Mouse (Mus musculus) liver, embryonic 15.5 days (tissue): ENCODE results near the gene Alox12. TPM values are rescaled to one million over a fixed set of nuclear protein-coding genes. Genes with fewer than 3 reads are reported as not detected.
A peak's percentile ranks its signal among the peaks of the same experiment; 100 is the strongest.

Source experiments
- ATAC-seq: fragments of 200-750 bp; cut with Nextera tagmentation; 2 replicates; pipeline ENCODE4 v1.8.0; 2017; ENCODE audit warnings: moderate number of reproducible peaks, mild to moderate bottlenecking, moderate library complexity; ENCODE audit not compliant: insufficient read depth
- H3K27ac ChIP-seq: fragments of 300-500 bp; sonication (generic); replicated peaks from 2 replicates; pipeline ENCODE4 v1.5.1; 2015; ENCODE audit warnings: mild to moderate bottlenecking, inconsistent platforms
- H3K27me3 ChIP-seq: fragments of 300-500 bp; sonication (generic); 2 replicates; pipeline ENCODE4 v1.6.1; 2015; ENCODE audit warnings: mild to moderate bottlenecking, inconsistent platforms
- H3K36me3 ChIP-seq: fragments of 300-500 bp; sonication (generic); replicated peaks from 2 replicates; pipeline ENCODE4 v1.6.1; 2015; ENCODE audit warnings: moderate library complexity, mild to moderate bottlenecking, inconsistent platforms
- H3K4me1 ChIP-seq: fragments of 300-500 bp; sonication (generic); replicated peaks from 2 replicates; pipeline ENCODE4 v1.6.1; 2015; ENCODE audit warnings: inconsistent platforms
- H3K4me2 ChIP-seq: fragments of 300-500 bp; sonication (generic); 2 replicates; pipeline ENCODE4 v1.6.1; 2015; ENCODE audit warnings: moderate library complexity, mild to moderate bottlenecking, inconsistent platforms
- H3K4me3 ChIP-seq: fragments of 300-500 bp; sonication (generic); replicated peaks from 2 replicates; pipeline ENCODE4 v1.5.1; 2015; ENCODE audit warnings: mild to moderate bottlenecking, inconsistent platforms
- H3K9ac ChIP-seq: fragments of 300-500 bp; sonication (generic); 2 replicates; pipeline ENCODE4 v1.6.1; 2015; ENCODE audit warnings: moderate library complexity, mild to moderate bottlenecking, inconsistent platforms
- H3K9me3 ChIP-seq: fragments of 300-500 bp; sonication (generic); replicated peaks from 2 replicates; pipeline ENCODE4 v1.6.1; 2016; ENCODE audit warnings: inconsistent platforms
- WGBS: fragments of 180-500 bp; shearing (Covaris S2); methylation state at CpG from one replicate; pipeline ENCODE4 v1.1.7; 2015; ENCODE audit warnings: mixed read lengths; ENCODE audit not compliant: insufficient replicate concordance; 5-methylcytosine and 5-hydroxymethylcytosine counted together
- polyA plus RNA-seq: library from polyadenylated mRNA; unstranded; fragments of >200 nt; fragmentation: Nextera tagmentation; extraction: Ambion mirVana; gene quantifications from 2 replicates; pipeline ENCODE4 v1.2.1, GENCODE M21; 2015

The Alox12 gene
- polyA plus RNA-seq, 1 experiment from 2014 or later: 13.8 TPM

- H3K4me3 ChIP-seq: peak overlapping the region; percentile 68
- H3K9ac ChIP-seq: peak overlapping the region; percentile 80
- peak overlapping the region; percentile 98 for H3K27ac ChIP-seq
- H3K4me1 ChIP-seq: peaks cover 72% of the 10 kb centered on the region
- 3% methylated on average over 24 of the region's 24 CpGs for WGBS
- peak overlapping the region; percentile 95 for H3K4me2 ChIP-seq
- peaks cover 23% of the 10 kb centered on the region for H3K27me3 ChIP-seq
- ATAC-seq: no peak
- H3K36me3 ChIP-seq: no peaks in the 10 kb centered on the region
- no peaks in the 10 kb centered on the region for H3K9me3 ChIP-seq
Observed at GRCm38 (mm10) chr11:70220323-70220722, 34.8 kb downstream of the Alox12 start.

GRCm38 (mm10) chr11:70219873-70220272 is 35.3 kb downstream of the Alox12 start:
- H3K4me1 ChIP-seq: peaks cover 71% of the 10 kb centered on the region
- ATAC-seq: no peak
- H3K4me3 ChIP-seq: peak overlapping the region; percentile 68
- H3K9me3 ChIP-seq: no peaks in the 10 kb centered on the region
- WGBS: 59% methylated on average over 7 of the region's 7 CpGs
- no peaks in the 10 kb centered on the region for H3K36me3 ChIP-seq
- H3K9ac ChIP-seq: peak overlapping the region; percentile 80
- peaks cover 24% of the 10 kb centered on the region for H3K27me3 ChIP-seq
- H3K27ac ChIP-seq: peak overlapping the region; percentile 98
- peak overlapping the region; percentile 95 for H3K4me2 ChIP-seq

- Histone ChIP-seq H3K27ac (no peak overlapping the region), H3K4me3 (peak overlapping the region; percentile 68), H3K9me3 (no peaks in the 10 kb centered on the region), H3K36me3 (no peaks in the 10 kb centered on the region), H3K9ac (no peak overlapping the region), H3K4me2 (peak overlapping the region; percentile 95), H3K4me1 (peaks cover 71% of the 10 kb centered on the region), H3K27me3 (peaks cover 33% of the 10 kb centered on the region)
- 79% methylated on average over 15 of the region's 15 CpGs for WGBS
- ATAC-seq: no peak
Observed at GRCm38 (mm10) chr11:70218741-70219470, 36.2 kb downstream of the Alox12 start.

GRCm38 (mm10) chr11:70218039-70218438 is 37.1 kb downstream of the Alox12 start:
- Histone ChIP-seq H3K4me2 (no peak overlapping the region), H3K9ac (no peak overlapping the region)

GRCm38 (mm10) chr11:70216103-70216502 is 39.0 kb downstream of the Alox12 start:
- H3K36me3 ChIP-seq: no peaks in the 10 kb centered on the region
- ATAC-seq: no peak
- H3K27me3 ChIP-seq: peaks cover 59% of the 10 kb centered on the region

More at GRCm38 (mm10) chr11:70218039-70218438, 37.1 kb downstream of the Alox12 start:
- Histone ChIP-seq H3K27ac (no peak overlapping the region), H3K4me3 (no peak overlapping the region), H3K4me1 (peaks cover 67% of the 10 kb centered on the region), H3K9me3 (no peaks in the 10 kb centered on the region), H3K27me3 (peaks cover 41% of the 10 kb centered on the region), H3K36me3 (no peaks in the 10 kb centered on the region)
- ATAC-seq: no peak
- 63% methylated on average over 4 of the region's 4 CpGs for WGBS

GRCm38 (mm10) chr11:70215301-70215700 is 39.9 kb downstream of the Alox12 start:
- Histone ChIP-seq H3K9me3 (no peaks in the 10 kb centered on the region), H3K4me2 (no peak overlapping the region), H3K27ac (no peak overlapping the region), H3K4me1 (peaks cover 40% of the 10 kb centered on the region), H3K27me3 (peaks cover 66% of the 10 kb centered on the region), H3K36me3 (no peaks in the 10 kb centered on the region), H3K9ac (no peak overlapping the region), H3K4me3 (no peak overlapping the region)
- ATAC-seq: no peak
- WGBS: 31% methylated on average over 22 of the region's 22 CpGs

More at GRCm38 (mm10) chr11:70216103-70216502, 39.0 kb downstream of the Alox12 start:
- H3K9me3 ChIP-seq: no peaks in the 10 kb centered on the region
- no peak overlapping the region for H3K4me3 ChIP-seq
- H3K4me1 ChIP-seq: peaks cover 49% of the 10 kb centered on the region
- WGBS: 62% methylated on average over 3 of the region's 3 CpGs
- H3K27ac ChIP-seq: no peak overlapping the region
- no peak overlapping the region for H3K4me2 ChIP-seq
- no peak overlapping the region for H3K9ac ChIP-seq

GRCm38 (mm10) chr11:70214856-70215209 is 40.3 kb downstream of the Alox12 start:
- Histone ChIP-seq H3K4me1 (peaks cover 36% of the 10 kb centered on the region), H3K27me3 (peaks cover 66% of the 10 kb centered on the region), H3K27ac (no peak overlapping the region), H3K4me3 (peak overlapping the region; percentile 36; the same call in 1 of the 2 replicates), H3K4me2 (peak overlapping the region; percentile 60), H3K9me3 (no peaks in the 10 kb centered on the region), H3K9ac (no peak overlapping the region), H3K36me3 (no peaks in the 10 kb centered on the region)
- 12% methylated on average over 18 of the region's 18 CpGs for WGBS
- no peak; the same call in 1 of the 2 replicates for ATAC-seq

GRCm38 (mm10) chr11:70214191-70214855 is 40.8 kb downstream of the Alox12 start:
- Histone ChIP-seq H3K9me3 (no peaks in the 10 kb centered on the region), H3K4me2 (peak overlapping the region; percentile 60), H3K27me3 (peaks cover 66% of the 10 kb centered on the region), H3K36me3 (no peaks in the 10 kb centered on the region), H3K4me1 (peaks cover 31% of the 10 kb centered on the region), H3K4me3 (peak overlapping the region; percentile 36), H3K27ac (no peak overlapping the region), H3K9ac (no peak overlapping the region)
- peak; percentile 29; the same call in 1 of the 2 replicates for ATAC-seq
- WGBS: 2% methylated on average over 46 of the region's 46 CpGs

- ATAC-seq: no peak
- Histone ChIP-seq H3K27ac (no peak overlapping the region), H3K4me1 (peaks cover 25% of the 10 kb centered on the region), H3K4me2 (peak overlapping the region; percentile 60), H3K9me3 (no peaks in the 10 kb centered on the region), H3K27me3 (peaks cover 66% of the 10 kb centered on the region), H3K4me3 (peak overlapping the region; percentile 36), H3K9ac (no peak overlapping the region), H3K36me3 (no peaks in the 10 kb centered on the region)
- WGBS: 8% methylated on average over 26 of the region's 26 CpGs
Observed at GRCm38 (mm10) chr11:70213736-70214135, 41.4 kb downstream of the Alox12 start.

- no peaks in the 10 kb centered on the region for H3K36me3 ChIP-seq
- no peak for ATAC-seq
- no peaks in the 10 kb centered on the region for H3K9me3 ChIP-seq
- no peak overlapping the region for H3K27ac ChIP-seq
- peaks cover 16% of the 10 kb centered on the region for H3K4me1 ChIP-seq
- peaks cover 66% of the 10 kb centered on the region for H3K27me3 ChIP-seq
- 9% methylated on average over 9 of the region's 9 CpGs for WGBS
- no peak overlapping the region for H3K4me3 ChIP-seq
- H3K9ac ChIP-seq: no peak overlapping the region
- H3K4me2 ChIP-seq: no peak overlapping the region
Observed at GRCm38 (mm10) chr11:70212896-70213295, 42.3 kb downstream of the Alox12 start.

- Histone ChIP-seq H3K4me1 (peaks cover 16% of the 10 kb centered on the region), H3K4me2 (peak within 1 kb of the TSS; percentile 60), H3K9me3 (no peaks in the 10 kb centered on the region), H3K9ac (no peak within 1 kb of the TSS), H3K36me3 (no peaks in the 10 kb centered on the region), H3K4me3 (no peak within 1 kb of the TSS), H3K27me3 (peaks cover 66% of the 10 kb centered on the region), H3K27ac (no peak within 1 kb of the TSS)
- 50% methylated on average over 6 of the region's 6 CpGs for WGBS
- no peak for ATAC-seq
Observed at GRCm38 (mm10) chr11:70212423-70212822, 42.7 kb downstream of the Alox12 start, which contains the start of gene Slc16a11. Gene Slc16a11, plus strand, starts transcription at chr11:70212752.
